Mouse (Mus musculus): ENCODE data around the gene Gmnn. TPM values are rescaled to one million over a fixed set of nuclear protein-coding genes. Genes with fewer than 3 reads are reported as not detected.

Gmnn gene
- total RNA-seq (2014; rRNA removed; ENCODE audit: low replicate concordance) (28.2 and 29.8 TPM in 2 replicates), polyA plus RNA-seq (2015; fragmentation: Nextera tagmentation; extraction: Ambion mirVana) (71.7 and 81.1 TPM in 2 replicates)

DNA sequence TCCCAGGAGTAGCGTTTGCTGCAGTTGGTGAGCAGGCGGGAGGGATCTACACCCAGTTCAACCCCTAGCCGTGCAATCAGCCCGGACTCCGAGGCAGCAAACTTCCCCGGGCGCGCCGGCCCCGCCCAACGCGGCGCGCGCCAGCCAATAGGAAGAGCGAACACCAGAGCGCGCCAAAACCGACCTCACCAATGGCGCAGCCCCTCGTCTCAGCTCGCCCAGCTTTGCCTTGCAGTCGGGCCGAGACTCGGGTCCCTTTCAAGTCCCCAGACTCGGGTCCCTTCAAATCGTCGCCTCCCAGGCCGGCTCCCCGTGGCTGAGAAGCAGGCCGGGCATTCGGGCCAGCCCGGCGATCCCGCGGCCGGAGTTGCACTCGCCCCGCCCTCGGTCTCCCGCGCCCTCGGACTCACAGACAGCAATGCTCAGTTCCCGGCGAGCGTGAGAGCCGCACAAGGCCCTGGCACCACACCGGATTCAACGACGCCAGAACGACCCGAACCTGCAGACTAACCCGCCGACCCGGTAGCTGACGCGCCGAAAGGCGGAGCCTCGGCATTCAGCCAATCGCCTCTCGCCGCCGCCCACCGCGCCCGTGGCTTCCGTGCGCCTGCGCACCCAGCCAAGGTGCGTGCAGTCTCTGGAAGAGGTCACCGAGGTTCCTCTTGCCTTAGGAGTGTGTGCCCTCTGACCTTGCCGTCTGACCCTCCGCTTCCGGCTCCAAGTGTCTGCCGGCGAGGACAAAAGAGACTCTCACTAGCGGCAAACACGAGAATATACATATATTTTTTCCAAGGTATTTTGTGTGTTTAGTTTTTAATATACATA is at the start of gene Gmnn:
Gmnn (minus strand) TSS at position 521 of the 825 bp plus-strand sequence.
- ATAC-seq (ENCODE audit: insufficient read depth, low read depth) = peak; percentile 97
- WGBS = under 1% methylated on average over 79 of the region's 79 CpGs
- TF ChIP-seq EP300 (IDR thresholded peaks at IDR 0.05; ENCODE audit: low read depth) = no peak
- no peak for TF ChIP-seq CTCF (IDR thresholded peaks at IDR 0.05; ENCODE audit: low read depth)
- H3K27me3 ChIP-seq (ENCODE audit: control insufficient read depth, insufficient read depth, low read length) = no peaks in the 10 kb centered on the region
- DNase-seq (ENCODE audit: low spot score) = peak; percentile 93
- peak within 1 kb of the TSS; percentile 93 for H3K27ac ChIP-seq (ENCODE audit: low read depth)
- H3K36me3 ChIP-seq (replicated peaks; ENCODE audit: control insufficient read depth, insufficient read depth, low read length) = peaks cover 30% of the 10 kb centered on the region
- H3K4me2 ChIP-seq (ENCODE audit: low read depth, low read length) = peak within 1 kb of the TSS; percentile 65
- peak within 1 kb of the TSS; percentile 83 for H3K4me3 ChIP-seq (ENCODE audit: low read depth, low read length)
- H3K4me1 ChIP-seq (ENCODE audit: control insufficient read depth, insufficient read depth) = peaks cover 11% of the 10 kb centered on the region; the same call in 1 of the 2 replicates
- H3K9ac ChIP-seq (replicated peaks; ENCODE audit: low read depth, low read length) = peak within 1 kb of the TSS; percentile 57
- H3K9me3 ChIP-seq (replicated peaks; ENCODE audit: control insufficient read depth, low read length) = no peaks in the 10 kb centered on the region

DNA sequence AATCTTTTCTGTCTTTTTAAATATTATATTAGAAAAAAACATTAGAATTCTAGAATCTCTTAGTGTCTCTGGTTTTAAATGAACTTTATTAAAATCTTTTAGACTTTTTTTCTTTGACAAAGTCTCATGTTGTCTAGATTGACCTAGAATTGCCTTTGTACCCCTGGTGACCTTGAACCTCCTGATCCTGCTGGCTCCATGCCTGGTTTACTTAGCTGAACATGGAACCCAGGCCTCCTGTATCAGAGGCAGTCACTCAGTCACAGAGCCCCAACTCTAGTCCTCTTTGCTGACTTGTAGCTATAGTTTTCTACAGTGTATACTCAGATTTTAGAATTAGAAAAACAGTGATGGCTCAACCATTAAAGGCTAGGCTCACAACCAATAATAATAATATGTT is 44.4 kb upstream of the Gmnn start:
- no peak overlapping the region for H3K27ac ChIP-seq (ENCODE audit: low read depth)
- H3K27me3 ChIP-seq (ENCODE audit: control insufficient read depth, insufficient read depth, low read length) = no peaks in the 10 kb centered on the region
- DNase-seq (ENCODE audit: low spot score) = peak; percentile 25
- ATAC-seq (ENCODE audit: insufficient read depth, low read depth) = no peak
- no peaks in the 10 kb centered on the region for H3K9me3 ChIP-seq (replicated peaks; ENCODE audit: control insufficient read depth, low read length)
- H3K36me3 ChIP-seq (replicated peaks; ENCODE audit: control insufficient read depth, insufficient read depth, low read length) = peaks cover 47% of the 10 kb centered on the region
- no peak overlapping the region for H3K4me2 ChIP-seq (ENCODE audit: low read depth, low read length)
- peaks cover 22% of the 10 kb centered on the region for H3K4me1 ChIP-seq (ENCODE audit: control insufficient read depth, insufficient read depth)
- H3K9ac ChIP-seq (replicated peaks; ENCODE audit: low read depth, low read length) = no peak overlapping the region
- H3K4me3 ChIP-seq (ENCODE audit: low read depth, low read length) = no peak overlapping the region
- TF ChIP-seq EP300 (IDR thresholded peaks at IDR 0.05; ENCODE audit: low read depth) = no peak
- no peak for TF ChIP-seq CTCF (IDR thresholded peaks at IDR 0.05; ENCODE audit: low read depth)

GRCm38 (mm10) chr13:24803196-24803595 is 41.5 kb upstream of the Gmnn start:
- TF ChIP-seq CTCF (IDR thresholded peaks at IDR 0.05; ENCODE audit: low read depth) (no peak), EP300 (IDR thresholded peaks at IDR 0.05; ENCODE audit: low read depth) (no peak)
- Histone ChIP-seq H3K4me1 (ENCODE audit: control insufficient read depth, insufficient read depth) (peaks cover 26% of the 10 kb centered on the region), H3K36me3 (replicated peaks; ENCODE audit: control insufficient read depth, insufficient read depth, low read length) (peaks cover 18% of the 10 kb centered on the region), H3K27me3 (ENCODE audit: control insufficient read depth, insufficient read depth, low read length) (no peaks in the 10 kb centered on the region), H3K4me2 (ENCODE audit: low read depth, low read length) (peak overlapping the region; percentile 79), H3K4me3 (ENCODE audit: low read depth, low read length) (peak overlapping the region; percentile 92), H3K9me3 (replicated peaks; ENCODE audit: control insufficient read depth, low read length) (no peaks in the 10 kb centered on the region), H3K27ac (ENCODE audit: low read depth) (0 out of 2 replicates have a peak overlapping the region, but pooled peaks have one; percentile 15), H3K9ac (replicated peaks; ENCODE audit: low read depth, low read length) (peak overlapping the region; percentile 98)
- peak; percentile 25 for DNase-seq (ENCODE audit: low spot score)
- WGBS = 1% methylated on average over 2 of the region's 2 CpGs
- no peak for ATAC-seq (ENCODE audit: insufficient read depth, low read depth)

DNA sequence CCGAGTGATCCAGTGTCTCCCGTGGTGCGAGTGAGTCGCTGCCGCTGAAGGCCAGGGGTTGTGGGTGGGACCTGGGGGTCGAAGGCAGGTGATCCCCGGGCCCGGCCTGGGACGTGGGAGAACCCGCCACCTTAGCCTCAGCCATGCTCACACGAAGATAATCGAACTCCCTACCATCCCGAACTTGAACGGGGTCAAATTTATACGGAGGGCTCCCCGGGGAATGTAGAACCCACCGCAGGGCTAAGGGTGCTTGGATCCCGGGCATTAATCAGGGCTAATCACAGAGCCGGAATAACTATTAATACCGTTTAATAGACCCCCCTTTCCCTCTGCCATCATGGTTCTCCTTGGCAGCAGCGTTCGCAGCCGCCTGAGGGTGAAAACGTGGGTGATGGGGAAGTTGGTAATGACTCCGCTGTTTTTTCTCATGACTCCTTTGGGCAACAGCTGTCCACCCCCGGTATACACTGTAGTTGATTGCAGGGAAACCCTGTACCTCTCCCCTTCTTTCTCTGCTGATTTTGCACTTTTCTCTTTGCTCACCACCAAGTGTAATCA is 40.5 kb upstream of the Gmnn start:
- TF ChIP-seq CTCF (IDR thresholded peaks at IDR 0.05; ENCODE audit: low read depth) (no peak), EP300 (IDR thresholded peaks at IDR 0.05; ENCODE audit: low read depth) (no peak)
- Histone ChIP-seq H3K9ac (replicated peaks; ENCODE audit: low read depth, low read length) (peak overlapping the region; percentile 98), H3K4me1 (ENCODE audit: control insufficient read depth, insufficient read depth) (peaks cover 26% of the 10 kb centered on the region), H3K9me3 (replicated peaks; ENCODE audit: control insufficient read depth, low read length) (no peaks in the 10 kb centered on the region), H3K36me3 (replicated peaks; ENCODE audit: control insufficient read depth, insufficient read depth, low read length) (peaks cover 9% of the 10 kb centered on the region), H3K27me3 (ENCODE audit: control insufficient read depth, insufficient read depth, low read length) (no peaks in the 10 kb centered on the region), H3K27ac (ENCODE audit: low read depth) (peak overlapping the region; percentile 100), H3K4me2 (ENCODE audit: low read depth, low read length) (peak overlapping the region; percentile 79), H3K4me3 (ENCODE audit: low read depth, low read length) (peak overlapping the region; percentile 92)
- 0% methylated on average over 26 of the region's 26 CpGs for WGBS
- ATAC-seq (ENCODE audit: insufficient read depth, low read depth) (no peak), DNase-seq (ENCODE audit: low spot score) (no peak)

DNA sequence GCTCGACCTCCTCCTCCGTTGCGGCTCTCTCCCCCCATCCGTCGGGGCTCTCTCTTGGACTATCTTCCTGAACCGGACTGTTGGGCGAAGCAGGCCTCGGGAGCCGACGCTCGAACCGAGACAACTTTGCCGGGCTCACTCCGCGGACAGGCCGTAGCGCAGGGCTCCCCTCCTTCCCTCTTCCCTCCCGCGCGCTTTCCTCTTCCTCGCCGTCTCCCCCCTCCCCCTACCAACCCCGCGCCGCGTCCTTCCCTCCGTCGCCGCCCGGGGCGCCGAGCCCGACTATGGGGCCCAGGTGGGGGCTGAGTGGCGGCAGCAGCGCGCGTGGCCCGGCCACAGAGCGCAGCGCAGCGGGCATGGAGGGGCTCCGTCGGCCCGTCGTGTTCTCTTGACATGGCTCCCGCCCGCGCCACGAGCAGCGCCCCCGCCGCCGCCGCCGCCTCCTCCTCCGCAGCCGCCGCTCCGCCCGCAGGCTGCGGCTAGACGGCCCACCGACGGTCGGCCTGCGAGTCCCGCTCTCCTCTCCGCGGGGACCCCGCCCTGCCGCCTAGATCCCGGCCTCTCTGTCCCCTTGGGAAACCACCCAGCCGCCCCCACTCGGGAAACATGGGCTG is 39.7 kb upstream of the Gmnn start, which contains the start of gene BC005537:
BC005537 (plus strand) TSS at position 350 of the 614 bp plus-strand sequence.
- under 1% methylated on average over 44 of the region's 74 CpGs for WGBS
- DNase-seq (ENCODE audit: low spot score) = peak; percentile 39
- H3K36me3 ChIP-seq (replicated peaks; ENCODE audit: control insufficient read depth, insufficient read depth, low read length) = peaks cover 3% of the 10 kb centered on the region; the same call in 1 of the 2 replicates

More for the DNA sequence above, 39.7 kb upstream of the Gmnn start, which contains the start of gene BC005537:
- peak within 1 kb of the TSS; percentile 92 for H3K4me3 ChIP-seq (ENCODE audit: low read depth, low read length)
- no peak for TF ChIP-seq EP300 (IDR thresholded peaks at IDR 0.05; ENCODE audit: low read depth)
- peak; percentile 10; the same call in 1 of the 2 replicates for TF ChIP-seq CTCF (IDR thresholded peaks at IDR 0.05; ENCODE audit: low read depth)
- no peaks in the 10 kb centered on the region for H3K27me3 ChIP-seq (ENCODE audit: control insufficient read depth, insufficient read depth, low read length)
- ATAC-seq (ENCODE audit: insufficient read depth, low read depth) = peak; percentile 68
- peak within 1 kb of the TSS; percentile 86 for H3K4me2 ChIP-seq (ENCODE audit: low read depth, low read length)
- no peaks in the 10 kb centered on the region for H3K9me3 ChIP-seq (replicated peaks; ENCODE audit: control insufficient read depth, low read length)
- H3K27ac ChIP-seq (ENCODE audit: low read depth) = peak within 1 kb of the TSS; percentile 100
- H3K9ac ChIP-seq (replicated peaks; ENCODE audit: low read depth, low read length) = peak within 1 kb of the TSS; percentile 98
- H3K4me1 ChIP-seq (ENCODE audit: control insufficient read depth, insufficient read depth) = peaks cover 26% of the 10 kb centered on the region

Data from heart, postnatal 0 days (tissue).